Mouse (Mus musculus): Measurements from ENCODE around the gene Rbfox1.

Rbfox1 gene

GRCm38 (mm10) chr16:7354116-7354515 lies 1469.0 kb downstream of the Rbfox1 start:
- no peaks in the 10 kb centered on the region for H3K27me3 ChIP-seq (ENCODE audit: control insufficient read depth, insufficient read depth, low read length, poor library complexity, severe bottlenecking)
- no peak for DNase-seq (ENCODE audit: low read depth, low spot score)
- no peaks in the 10 kb centered on the region for H3K36me3 ChIP-seq (ENCODE audit: control insufficient read depth, insufficient read depth, low read length, poor library complexity, severe bottlenecking)

- Histone ChIP-seq H3K27me3 (ENCODE audit: control insufficient read depth, insufficient read depth, low read length, poor library complexity, severe bottlenecking) (no peaks in the 10 kb centered on the region), H3K36me3 (ENCODE audit: control insufficient read depth, insufficient read depth, low read length, poor library complexity, severe bottlenecking) (no peaks in the 10 kb centered on the region)
- no peak for DNase-seq (ENCODE audit: low read depth, low spot score)
These were observed 1473.9 kb downstream of the Rbfox1 start for GRCm38 (mm10) chr16:7359043-7359442.

- Histone ChIP-seq H3K36me3 (ENCODE audit: control insufficient read depth, insufficient read depth, low read length, poor library complexity, severe bottlenecking) (no peaks in the 10 kb centered on the region), H3K27me3 (ENCODE audit: control insufficient read depth, insufficient read depth, low read length, poor library complexity, severe bottlenecking) (no peaks in the 10 kb centered on the region)
- DNase-seq (ENCODE audit: low read depth, low spot score) = no peak
These were observed 1475.6 kb downstream of the Rbfox1 start for GRCm38 (mm10) chr16:7360706-7361105.

- DNase-seq (ENCODE audit: low read depth, low spot score) = no peak
- H3K36me3 ChIP-seq (ENCODE audit: control insufficient read depth, insufficient read depth, low read length, poor library complexity, severe bottlenecking) = no peaks in the 10 kb centered on the region
- H3K27me3 ChIP-seq (ENCODE audit: control insufficient read depth, insufficient read depth, low read length, poor library complexity, severe bottlenecking) = no peaks in the 10 kb centered on the region
These were observed 1480.7 kb downstream of the Rbfox1 start for GRCm38 (mm10) chr16:7365878-7366277.

GRCm38 (mm10) chr16:7374146-7374545 lies 1489.0 kb downstream of the Rbfox1 start:
- H3K27me3 ChIP-seq (ENCODE audit: control insufficient read depth, insufficient read depth, low read length, poor library complexity, severe bottlenecking) = no peaks in the 10 kb centered on the region
- DNase-seq (ENCODE audit: low read depth, low spot score) = no peak
- no peaks in the 10 kb centered on the region for H3K36me3 ChIP-seq (ENCODE audit: control insufficient read depth, insufficient read depth, low read length, poor library complexity, severe bottlenecking)

GRCm38 (mm10) chr16:7374674-7375073 lies 1489.5 kb downstream of the Rbfox1 start:
- Histone ChIP-seq H3K36me3 (ENCODE audit: control insufficient read depth, insufficient read depth, low read length, poor library complexity, severe bottlenecking) (no peaks in the 10 kb centered on the region), H3K27me3 (ENCODE audit: control insufficient read depth, insufficient read depth, low read length, poor library complexity, severe bottlenecking) (no peaks in the 10 kb centered on the region)
- DNase-seq (ENCODE audit: low read depth, low spot score) = no peak

- no peak for DNase-seq (ENCODE audit: low read depth, low spot score)
- no peaks in the 10 kb centered on the region for H3K27me3 ChIP-seq (ENCODE audit: control insufficient read depth, insufficient read depth, low read length, poor library complexity, severe bottlenecking)
These were observed 1510.9 kb downstream of the Rbfox1 start for GRCm38 (mm10) chr16:7396101-7396500.

GRCm38 (mm10) chr16:7404766-7405492 lies 1519.8 kb downstream of the Rbfox1 start:
- Histone ChIP-seq H3K36me3 (ENCODE audit: control insufficient read depth, insufficient read depth, low read length, poor library complexity, severe bottlenecking) (no peaks in the 10 kb centered on the region), H3K27me3 (ENCODE audit: control insufficient read depth, insufficient read depth, low read length, poor library complexity, severe bottlenecking) (no peaks in the 10 kb centered on the region)
- DNase-seq (ENCODE audit: low read depth, low spot score) = no peak

More at GRCm38 (mm10) chr16:7396101-7396500, 1510.9 kb downstream of the Rbfox1 start:
- H3K36me3 ChIP-seq (ENCODE audit: control insufficient read depth, insufficient read depth, low read length, poor library complexity, severe bottlenecking) = no peaks in the 10 kb centered on the region

- Histone ChIP-seq H3K36me3 (ENCODE audit: control insufficient read depth, insufficient read depth, low read length, poor library complexity, severe bottlenecking) (no peaks in the 10 kb centered on the region), H3K27me3 (ENCODE audit: control insufficient read depth, insufficient read depth, low read length, poor library complexity, severe bottlenecking) (no peaks in the 10 kb centered on the region)
- DNase-seq (ENCODE audit: low read depth, low spot score) = no peak
These were observed 1522.9 kb downstream of the Rbfox1 start for GRCm38 (mm10) chr16:7407862-7408640.

GRCm38 (mm10) chr16:7419655-7420281 lies 1534.6 kb downstream of the Rbfox1 start:
- Histone ChIP-seq H3K36me3 (ENCODE audit: control insufficient read depth, insufficient read depth, low read length, poor library complexity, severe bottlenecking) (no peaks in the 10 kb centered on the region), H3K27me3 (ENCODE audit: control insufficient read depth, insufficient read depth, low read length, poor library complexity, severe bottlenecking) (no peaks in the 10 kb centered on the region)
- no peak for DNase-seq (ENCODE audit: low read depth, low spot score)

- no peak for DNase-seq (ENCODE audit: low read depth, low spot score)
- Histone ChIP-seq H3K27me3 (ENCODE audit: control insufficient read depth, insufficient read depth, low read length, poor library complexity, severe bottlenecking) (no peaks in the 10 kb centered on the region), H3K36me3 (ENCODE audit: control insufficient read depth, insufficient read depth, low read length, poor library complexity, severe bottlenecking) (no peaks in the 10 kb centered on the region)
These were observed 1540.4 kb downstream of the Rbfox1 start for GRCm38 (mm10) chr16:7425386-7426089.

GRCm38 (mm10) chr16:7433296-7433695 lies 1548.1 kb downstream of the Rbfox1 start:
- no peak for DNase-seq (ENCODE audit: low read depth, low spot score)
- Histone ChIP-seq H3K36me3 (ENCODE audit: control insufficient read depth, insufficient read depth, low read length, poor library complexity, severe bottlenecking) (no peaks in the 10 kb centered on the region), H3K27me3 (ENCODE audit: control insufficient read depth, insufficient read depth, low read length, poor library complexity, severe bottlenecking) (no peaks in the 10 kb centered on the region)

- DNase-seq (ENCODE audit: low read depth, low spot score) = no peak
- no peaks in the 10 kb centered on the region for H3K36me3 ChIP-seq (ENCODE audit: control insufficient read depth, insufficient read depth, low read length, poor library complexity, severe bottlenecking)
- H3K27me3 ChIP-seq (ENCODE audit: control insufficient read depth, insufficient read depth, low read length, poor library complexity, severe bottlenecking) = no peaks in the 10 kb centered on the region
These were observed 1561.7 kb downstream of the Rbfox1 start for GRCm38 (mm10) chr16:7446791-7447290.

All from splenic B cell, adult 2 months (primary cell).